Mouse (Mus musculus) liver, embryonic 14.5 days (tissue): ENCODE data around the gene Sgtb.

Experiments
- CTCF ChIP-seq: IDR thresholded peaks from 2 replicates; pipeline ENCODE4 v1.5.1; 2016; ENCODE audit warnings: antibody characterized with exemption, low read depth, control low read depth
- EP300 ChIP-seq: IDR thresholded peaks from 2 replicates; pipeline ENCODE4 v1.6.1; 2016; ENCODE audit warnings: antibody characterized with exemption, low read depth

DNA sequence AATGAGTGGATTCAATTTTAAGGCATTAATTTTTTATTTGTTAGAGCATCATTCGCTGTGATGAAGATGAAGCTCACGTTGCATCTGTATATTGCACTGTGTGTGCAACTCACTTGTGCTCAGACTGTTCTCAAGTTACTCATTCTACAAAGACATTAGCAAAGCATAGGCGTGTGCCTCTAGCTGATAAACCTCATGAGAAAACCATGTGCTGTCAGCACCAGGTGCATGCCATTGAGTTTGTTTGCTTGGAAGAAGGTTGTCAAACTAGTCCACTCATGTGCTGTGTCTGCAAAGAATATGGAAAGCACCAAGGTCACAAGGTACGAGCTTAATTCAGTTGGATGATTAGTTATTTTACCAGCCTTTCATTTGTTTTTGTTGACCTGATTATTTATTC, 77.8 kb downstream of the Sgtb start:
- TF ChIP-seq CTCF (no peak), EP300 (no peak)
